Mouse (Mus musculus) hindbrain, embryonic 10.5 days (tissue): ENCODE data around the gene Gm2663. TPM values are rescaled to one million over a fixed set of nuclear protein-coding genes. Genes with fewer than 3 reads are reported as not detected.
"Not testable (repeated sequence)": the region's sequence is repeated elsewhere in the genome, so short reads cannot be mapped to it uniquely, and the experiment has no call there.

Experiments used
- DNase-seq: peaks from one replicate; pipeline ENCODE4 v3.0.0-alpha.2; 2017; ENCODE audit warnings: low spot score
- H3K27ac ChIP-seq: fragments of 300-500 bp; sonication (generic); 2 replicates; pipeline ENCODE4 v1.5.1; 2016; ENCODE audit warnings: mild to moderate bottlenecking, moderate library complexity
- H3K27me3 ChIP-seq: fragments of 300-500 bp; sonication (generic); 2 replicates; pipeline ENCODE4 v1.6.1; 2016; ENCODE audit warnings: mild to moderate bottlenecking; ENCODE audit not compliant: poor library complexity, insufficient read depth, severe bottlenecking
- H3K36me3 ChIP-seq: fragments of 300-500 bp; sonication (generic); 2 replicates; pipeline ENCODE4 v1.6.1; 2016; ENCODE audit warnings: mild to moderate bottlenecking, moderate library complexity
- H3K4me1 ChIP-seq: fragments of 300-500 bp; sonication (generic); replicated peaks from 2 replicates; pipeline ENCODE4 v1.6.1; 2016; ENCODE audit warnings: mild to moderate bottlenecking
- H3K4me3 ChIP-seq: fragments of 300-500 bp; sonication (generic); 2 replicates; pipeline ENCODE4 v1.5.1; 2016; ENCODE audit warnings: mild to moderate bottlenecking, moderate library complexity
- H3K9me3 ChIP-seq: fragments of 300-500 bp; sonication (generic); 2 replicates; pipeline ENCODE4 v1.6.1; 2016; ENCODE audit warnings: mild to moderate bottlenecking, moderate library complexity
- WGBS: fragments of 180-500 bp; shearing (Covaris S2); methylation state at CpG from one replicate; pipeline ENCODE4 v1.1.7; 2016; 5-methylcytosine and 5-hydroxymethylcytosine counted together
- polyA plus RNA-seq: library from polyadenylated mRNA; unstranded; fragments of >200 nt; fragmentation: Nextera tagmentation; extraction: Ambion mirVana; gene quantifications from 2 replicates; pipeline ENCODE4 v1.2.1, GENCODE M21; 2016

Gene Gm2663
- polyA plus RNA-seq, 1 experiment from 2014 or later = not detected

DNA sequence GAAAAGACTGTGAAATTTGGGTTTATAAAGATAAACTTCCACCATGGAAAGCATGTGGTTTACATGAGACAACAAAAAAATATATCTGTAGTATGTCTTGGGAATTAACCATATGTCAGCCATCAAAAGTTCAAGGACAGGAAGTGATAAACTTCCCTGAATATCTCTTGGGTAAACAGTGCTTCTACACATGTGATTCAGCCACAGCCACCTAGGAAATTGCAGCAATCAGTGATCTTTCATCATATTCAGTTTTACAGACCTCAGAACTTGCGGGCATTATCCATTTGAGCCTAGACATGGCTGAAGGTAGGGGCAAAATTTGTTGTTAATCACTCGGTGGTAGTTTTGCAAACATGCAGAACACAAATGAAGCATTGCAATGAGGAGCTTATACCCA lies 19.4 kb upstream of the Gm2663 start:
- Histone ChIP-seq H3K36me3 (no peaks in the 10 kb centered on the region), H3K4me3 (no peak overlapping the region), H3K27ac (no peak overlapping the region), H3K9me3 (no peaks in the 10 kb centered on the region), H3K4me1 (no peaks in the 10 kb centered on the region), H3K27me3 (no peaks in the 10 kb centered on the region)
- WGBS = 87% methylated on average over 2 of the region's 2 CpGs
- no peak for DNase-seq

DNA sequence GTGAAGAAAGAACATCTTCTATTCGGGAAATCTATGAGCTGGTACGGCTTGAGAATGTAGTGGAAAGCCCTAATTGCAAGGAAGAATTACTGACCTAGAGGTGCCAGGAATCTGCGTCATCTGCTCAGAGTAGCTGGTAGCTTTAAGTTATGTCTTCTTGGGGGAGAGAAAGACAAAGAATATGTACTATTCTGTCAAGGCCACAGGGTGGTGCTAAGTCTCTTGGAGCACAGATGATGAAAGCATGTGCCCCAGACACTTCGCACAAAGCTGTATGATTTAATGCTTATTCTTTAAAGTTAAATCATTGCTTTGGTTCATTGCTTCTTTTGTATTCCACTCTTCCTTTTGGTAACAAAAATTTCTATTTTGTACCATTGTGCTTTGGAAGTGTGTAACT lies 15.8 kb upstream of the Gm2663 start:
- 78% methylated on average over 4 of the region's 4 CpGs for WGBS
- no peak overlapping the region for H3K4me3 ChIP-seq
- no peak overlapping the region for H3K27ac ChIP-seq
- H3K27me3 ChIP-seq = no peaks in the 10 kb centered on the region
- H3K9me3 ChIP-seq = no peaks in the 10 kb centered on the region
- no peaks in the 10 kb centered on the region for H3K4me1 ChIP-seq
- no peak for DNase-seq
- no peaks in the 10 kb centered on the region for H3K36me3 ChIP-seq

DNA sequence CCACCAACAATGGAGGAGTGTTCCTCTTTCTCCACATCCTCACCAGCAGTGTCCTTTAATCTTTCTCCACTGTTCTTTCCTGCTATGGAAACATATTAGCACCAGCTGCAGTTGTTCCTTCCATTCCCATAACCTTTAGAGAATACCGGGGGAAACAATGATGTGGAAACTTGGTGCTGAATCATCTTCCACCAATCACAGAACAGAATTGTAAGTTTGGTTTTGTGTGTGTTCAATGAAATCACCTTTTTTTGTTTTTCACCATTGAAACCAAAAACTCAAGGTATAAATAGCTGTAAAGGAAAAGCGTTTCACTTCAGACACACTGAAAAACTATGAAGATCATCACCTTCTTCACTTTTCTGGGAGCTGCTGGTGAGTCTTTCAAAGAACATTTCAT lies 34.8 kb downstream of the Gm2663 start, which contains the start of gene 1810009J06Rik:
Gene 1810009J06Rik, plus strand, starts transcription at position 301 of the 400 bp plus-strand sequence.
- H3K36me3 ChIP-seq, H3K27me3 ChIP-seq, DNase-seq, H3K27ac ChIP-seq, H3K4me3 ChIP-seq, H3K9me3 ChIP-seq, H3K4me1 ChIP-seq: not testable (repeated sequence)
- WGBS = 93% methylated on average over 2 of the region's 2 CpGs

DNA sequence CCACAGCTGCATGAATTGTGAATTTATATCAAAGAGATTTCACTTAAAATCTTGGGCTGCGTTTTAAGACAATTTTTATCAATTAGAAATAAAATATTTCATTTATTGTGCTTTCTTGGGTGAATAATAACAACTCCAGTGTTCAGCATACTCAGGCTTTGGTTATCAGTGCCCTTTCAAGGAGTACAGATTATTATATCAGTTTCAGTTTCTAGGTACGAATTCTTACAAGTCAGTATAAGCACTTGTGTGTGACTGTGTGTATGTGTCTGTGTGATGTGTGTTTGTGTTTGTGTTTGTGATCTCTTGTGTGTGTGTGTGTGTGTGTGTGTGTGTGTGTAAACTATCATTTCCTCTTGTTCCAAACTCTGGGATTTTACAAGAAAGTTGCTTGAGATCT lies 45.6 kb downstream of the Gm2663 start:
- peaks cover 6% of the 10 kb centered on the region; the same call in 1 of the 2 replicates for H3K9me3 ChIP-seq
- H3K27me3 ChIP-seq = no peaks in the 10 kb centered on the region
- 74% methylated on average over 2 of the region's 2 CpGs for WGBS
- no peak overlapping the region for H3K4me3 ChIP-seq
- no peaks in the 10 kb centered on the region for H3K4me1 ChIP-seq
- no peak overlapping the region for H3K27ac ChIP-seq
- H3K36me3 ChIP-seq = no peaks in the 10 kb centered on the region
- no peak for DNase-seq

DNA sequence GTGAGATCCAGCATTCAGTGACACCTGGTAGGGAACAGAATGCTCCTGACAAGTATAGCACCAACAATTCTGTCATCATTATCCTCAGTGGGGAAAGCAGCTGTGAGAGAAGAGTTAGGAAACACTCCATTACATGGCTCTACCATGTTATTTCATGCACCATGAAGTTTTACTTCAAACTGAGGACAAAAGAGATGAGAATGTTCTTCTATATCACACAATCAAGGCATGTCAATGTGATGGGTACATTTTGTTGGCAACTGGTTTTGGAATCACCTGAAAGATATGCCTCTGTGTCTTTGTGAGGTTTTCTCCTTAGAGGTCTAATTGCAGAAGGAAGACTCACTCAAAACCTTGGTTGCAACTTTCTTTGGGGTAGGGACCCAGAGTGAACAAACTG lies 47.5 kb downstream of the Gm2663 start, which contains the start of gene Gm4744:
Gene Gm4744, minus strand, starts transcription at position 101 of the 400 bp plus-strand sequence.
- Histone ChIP-seq H3K27me3 (no peaks in the 10 kb centered on the region), H3K9me3 (no peaks in the 10 kb centered on the region), H3K27ac (no peak within 1 kb of the TSS), H3K4me1 (no peaks in the 10 kb centered on the region), H3K4me3 (no peak within 1 kb of the TSS), H3K36me3 (no peaks in the 10 kb centered on the region)
- no peak for DNase-seq

Other genes with a start within 250 kb of the Gm2663 start
- not detected in 2 replicates for gene Moxd2, start 112.0 kb downstream of the Gm2663 start, polyA plus RNA-seq
- gene Prss58, start 99.1 kb downstream of the Gm2663 start, polyA plus RNA-seq = not detected in 2 replicates
- not detected in 2 replicates for gene 1700074P13Rik, start 58.9 kb downstream of the Gm2663 start, polyA plus RNA-seq
- gene Gm4744, start 47.6 kb downstream of the Gm2663 start, polyA plus RNA-seq = not detected in 2 replicates
- not detected in 2 replicates for gene 1810009J06Rik, start 34.7 kb downstream of the Gm2663 start, polyA plus RNA-seq
- gene 2210010C04Rik, start 36.0 kb upstream of the Gm2663 start, polyA plus RNA-seq = not detected in 2 replicates